Mouse (Mus musculus) small intestine, adult 2 months (tissue): ENCODE data around the gene Aprt.

Experiments
- CTCF ChIP-seq: fragments of 200-500 bp; IDR thresholded peaks from 2 replicates; pipeline ENCODE4 v1.5.1; 2012; ENCODE audit warnings: low read depth, mild to moderate bottlenecking, control low read depth, inconsistent platforms, low read length, moderate library complexity, mixed read lengths; ENCODE audit not compliant: insufficient replicate concordance, insufficient read length; ENCODE audit errors: extremely low read depth
- POLR2A ChIP-seq: fragments of 200-500 bp; IDR thresholded peaks from 2 replicates; pipeline ENCODE4 v1.6.1; 2012; ENCODE audit warnings: low read depth, mild to moderate bottlenecking, control low read depth, inconsistent platforms, low read length, moderate library complexity

- TF ChIP-seq POLR2A: no peak
- TF ChIP-seq CTCF: no peak
Measured at GRCm38 (mm10) chr8:122624653-122625052, 47.9 kb upstream of the Aprt start.
